ENCODE assay signal across 10 mouse cellular contexts in genomic region chr8:108820634-108821033, GRCm38 (mm10).
DNase-seq lines count a peak whose midpoint lies in the region; ATAC-seq lines count a peak whose summit lies in the region.
"Had no signal": no experiment of that assay in that cellular context is flagged by ENCODE, and none has a peak within 500 bp of the region (broad histone marks: within the 10 kb centered on the region; RNA-seq: fewer than 3 reads in every experiment).

No protein-coding gene starts in this region.

- no peaks in the 10 kb centered on the region for H3K9me3 ChIP-seq in heart, embryonic 12.5 days (replicated peaks)
- no peaks in the 10 kb centered on the region for H3K9me3 ChIP-seq in stomach, embryonic 16.5 days (replicated peaks; ENCODE audit: control insufficient read depth, low read length)

- WGBS in heart, embryonic 12.5 days = 8% methylated on average over 6 of the region's 6 CpGs
- WGBS in stomach, embryonic 16.5 days = 29% methylated on average over 6 of the region's 6 CpGs

- H3K9ac ChIP-seq in heart, embryonic 12.5 days = no peak overlapping the region
- no peak overlapping the region for H3K9ac ChIP-seq in stomach, embryonic 16.5 days (ENCODE audit: low read length)

- peak overlapping the region; percentile 31 for H3K4me3 ChIP-seq in heart, embryonic 12.5 days
- no peak overlapping the region for H3K4me3 ChIP-seq in stomach, embryonic 16.5 days (replicated peaks; ENCODE audit: low read length)
- H3K4me3 ChIP-seq: myocyte had no signal

- ATAC-seq in heart, embryonic 12.5 days (ENCODE audit: insufficient number of reproducible peaks, low FRiP score) = peak; percentile 79
- ATAC-seq in megakaryocyte, adult 5-6 weeks (ENCODE audit: poor library complexity, severe bottlenecking) = peak; percentile 83
- peak; percentile 77 for ATAC-seq in stomach, embryonic 16.5 days (ENCODE audit: insufficient read depth, low FRiP score)
- ATAC-seq: Patski had no signal

- peak; percentile 49 for DNase-seq in ovary, postnatal 36 days (ENCODE audit: low spot score)
- DNase-seq in ovary, postnatal 10 days (ENCODE audit: low spot score) = no peak
- peak; percentile 75 for DNase-seq in kidney, postnatal 10 days
- no peak for DNase-seq in layer of hippocampus, adult 11-12 months (ENCODE audit: low spot score)
- DNase-seq in urinary bladder, postnatal 25 days (ENCODE audit: low spot score) = no peak

- no peak overlapping the region for H3K27ac ChIP-seq in heart, embryonic 12.5 days (ENCODE audit: poor library complexity, severe bottlenecking)
- H3K27ac ChIP-seq in stomach, embryonic 16.5 days (ENCODE audit: low read length) = no peak overlapping the region

- H3K36me3 ChIP-seq in heart, embryonic 12.5 days = no peaks in the 10 kb centered on the region
- no peaks in the 10 kb centered on the region for H3K36me3 ChIP-seq in stomach, embryonic 16.5 days (ENCODE audit: control insufficient read depth, insufficient read depth, low read length)

- peaks cover 34% of the 10 kb centered on the region for H3K4me1 ChIP-seq in heart, embryonic 12.5 days (replicated peaks)
- peaks cover 46% of the 10 kb centered on the region for H3K4me1 ChIP-seq in stomach, embryonic 16.5 days (ENCODE audit: control insufficient read depth, insufficient read depth, low read length)

- peak overlapping the region; percentile 67 for H3K4me2 ChIP-seq in heart, embryonic 12.5 days
- H3K4me2 ChIP-seq in stomach, embryonic 16.5 days (ENCODE audit: low read depth, low read length) = peak overlapping the region; percentile 30

- no peaks in the 10 kb centered on the region for H3K27me3 ChIP-seq in heart, embryonic 12.5 days (replicated peaks)
- no peaks in the 10 kb centered on the region for H3K27me3 ChIP-seq in stomach, embryonic 16.5 days (ENCODE audit: control insufficient read depth, insufficient read depth, low read length)
- H3K27me3 ChIP-seq: Patski had no signal

Comparison
In these comparisons a context has a peak if more than half of its experiments do, and no peak if none do; other contexts are left out.
1. DNase-seq: peak in ovary, postnatal 36 days (single experiment) and kidney, postnatal 10 days (single experiment); none in ovary, postnatal 10 days (single experiment), layer of hippocampus, adult 11-12 months (single experiment) and urinary bladder, postnatal 25 days (single experiment).
2. Peak in every context shown above with its lines, with median percentiles within 50 percentile points of each other: ATAC-seq.